22 mouse cellular contexts compared by ENCODE assay signal in genomic region chr13:99378223-99378622, GRCm38 (mm10). TPM values are rescaled to one million over a fixed set of nuclear protein-coding genes. Genes with fewer than 3 reads are reported as not detected.
DNase-seq lines count a peak whose midpoint lies in the region; ATAC-seq and TF ChIP-seq lines count a peak whose summit lies in the region.
"Had no signal": no experiment of that assay in that cellular context is flagged by ENCODE, and none has a peak within 500 bp of the region (broad histone marks: within the 10 kb centered on the region; RNA-seq: fewer than 3 reads in every experiment).

No protein-coding gene starts in this region.

- H3K4me2 ChIP-seq in intestine, embryonic 16.5 days (ENCODE audit: low read depth, low read length) = no peak overlapping the region

- no peak overlapping the region for H3K4me3 ChIP-seq in brown adipose tissue, adult 24 weeks (ENCODE audit: insufficient read depth, low read depth, low read length)
- no peak overlapping the region for H3K4me3 ChIP-seq in cerebellum, adult 2 months (replicated peaks; ENCODE audit: insufficient read depth, low read depth, low read length)
- no peak overlapping the region for H3K4me3 ChIP-seq in intestine, embryonic 16.5 days (ENCODE audit: low read length)

- intact Hi-C loops in heart, postnatal 25 days (cut with DNase I) = loop anchor here (2.0 to 5.0 kb wide), 2 partner anchors 37 to 114 kb away; no protein-coding TSS in a partner anchor

- 81% methylated on average over 1 of the region's 1 CpGs for WGBS in cerebellum, adult 2 months
- WGBS in intestine, embryonic 16.5 days = 89% methylated on average over 1 of the region's 1 CpGs

- H3K27me3 ChIP-seq in Patski = no peaks in the 10 kb centered on the region
- H3K27me3 ChIP-seq in cerebellum, adult 2 months (ENCODE audit: control insufficient read depth, insufficient read depth, low read length) = no peaks in the 10 kb centered on the region
- H3K27me3 ChIP-seq in intestine, embryonic 16.5 days (replicated peaks; ENCODE audit: control insufficient read depth, insufficient read depth, low read length) = no peaks in the 10 kb centered on the region
- H3K27me3 ChIP-seq: CH12.LX had no signal

- no peak for TF ChIP-seq CTCF in Patski (IDR thresholded peaks at IDR 0.05)
- TF ChIP-seq CTCF in cerebellum, adult 2 months (IDR thresholded peaks at IDR 0.05; ENCODE audit: borderline replicate concordance, insufficient read depth, low read depth, low read length) = no peak

- TF ChIP-seq POLR2A in cerebellum, adult 2 months (IDR thresholded peaks at IDR 0.05; ENCODE audit: borderline replicate concordance, insufficient read depth, low read length) = no peak

- H3K4me1 ChIP-seq in brown adipose tissue, adult 24 weeks (ENCODE audit: control insufficient read depth, insufficient read depth, insufficient read length, low read length) = no peaks in the 10 kb centered on the region
- peaks cover 11% of the 10 kb centered on the region for H3K4me1 ChIP-seq in cerebellum, adult 2 months (ENCODE audit: control insufficient read depth, insufficient read depth, low read length)
- H3K4me1 ChIP-seq in intestine, embryonic 16.5 days (ENCODE audit: control insufficient read depth, insufficient read depth, low read length) = no peaks in the 10 kb centered on the region; the same call in 1 of the 2 replicates

- peak; percentile 79 for DNase-seq in heart, adult 11 months
- DNase-seq in heart, postnatal 25 days (ENCODE audit: low spot score) = no peak
- DNase-seq in Patski (ENCODE audit: low read depth, low spot score) = no peak
- DNase-seq in cerebellum, adult 2 months = no peak
- DNase-seq: adrenal gland, adult 2 months; adrenal gland, adult 8-10 months; adrenal gland, postnatal 10 days; adrenal gland, postnatal 14 days; adrenal gland, postnatal 25 days; adrenal gland, postnatal 36 days; B cell, adult 2 months; cerebellum, adult 11 months; cerebellum, adult 11-12 months; cerebellum, adult 18-20 months; cerebellum, adult 8-10 months; cerebellum, adult 9-10 months had no signal

- no peaks in the 10 kb centered on the region for H3K36me3 ChIP-seq in intestine, embryonic 16.5 days (ENCODE audit: control insufficient read depth, insufficient read depth, low read length)

- H3K9ac ChIP-seq in intestine, embryonic 16.5 days (ENCODE audit: low read depth, low read length) = no peak overlapping the region

- POLR2A ChIA-PET in Patski (lab: Charles Lee) = no interaction called here

- in situ Hi-C loops in Patski (cut with MboI; ENCODE audit: low pct_unique_long_range_greater_than_20kb) = loop anchor here (5.0 kb wide), 2 partner anchors 134 to 464 kb away; no protein-coding TSS in a partner anchor

- peak; percentile 82 for ATAC-seq in Patski
- ATAC-seq in intestine, embryonic 16.5 days = no peak
- ATAC-seq: activated CD4-positive, CD25-positive, alpha-beta regulatory T cell, adult 4 months; CD4-positive, CD25-positive, alpha-beta regulatory T cell, adult 4 months had no signal

- CTCF ChIA-PET in Patski (lab: Charles Lee) = interaction anchor here (0.6 to 2.5 kb wide), 6 partner anchors 12 to 464 kb away, joined by 3 to 9 read pairs (median 4); no protein-coding TSS in a partner anchor

- H3K9me3 ChIP-seq in intestine, embryonic 16.5 days (ENCODE audit: control insufficient read depth, low read length) = no peaks in the 10 kb centered on the region
- H3K9me3 ChIP-seq: G1E had no signal

- H3K27ac ChIP-seq in brown adipose tissue, adult 24 weeks (replicated peaks; ENCODE audit: low read depth, low read length) = 0 out of 2 replicates have a peak overlapping the region, but pooled peaks have one; percentile 8
- H3K27ac ChIP-seq in cerebellum, adult 2 months (ENCODE audit: insufficient read depth, low read length) = no peak overlapping the region
- no peak overlapping the region for H3K27ac ChIP-seq in intestine, embryonic 16.5 days (ENCODE audit: low read length)

RNA-seq across cellular contexts. Expression of gene Mrps27, which starts 33.6 kb away (rescaled TPM):
- 10 to 100 TPM; 49.1 to 49.8 TPM for total RNA-seq in heart, postnatal 25 days (2021)
- polyA plus RNA-seq in Patski (2021) = 37.7 TPM
- polyA plus RNA-seq in brown adipose tissue, adult 24 weeks (2012; ENCODE audit: insufficient read depth, insufficient read length, missing spikeins) = 58.4 and 61.0 TPM in 2 replicates
- 36.8 and 38.5 TPM in 2 replicates for polyA plus RNA-seq in cerebellum, adult 2 months (2012; rRNA removed)
- 66.0 and 76.1 TPM in 2 replicates for polyA plus RNA-seq in intestine, embryonic 16.5 days (2015; fragmentation: Nextera tagmentation; extraction: Ambion mirVana)

RNA-seq across cellular contexts. Expression of gene Ptcd2, which starts 33.7 kb away (rescaled TPM):
- total RNA-seq in heart, postnatal 25 days (2021) = 10 to 100 TPM; 49.9 to 51.6 TPM
- polyA plus RNA-seq in Patski (2021) = 37.3 TPM
- 39.8 and 48.7 TPM in 2 replicates for polyA plus RNA-seq in brown adipose tissue, adult 24 weeks (2012; ENCODE audit: insufficient read depth, insufficient read length, missing spikeins)
- 37.6 and 38.5 TPM in 2 replicates for polyA plus RNA-seq in cerebellum, adult 2 months (2012; rRNA removed)
- polyA plus RNA-seq in intestine, embryonic 16.5 days (2015; fragmentation: Nextera tagmentation; extraction: Ambion mirVana) = 59.4 and 63.4 TPM in 2 replicates
